Mouse (Mus musculus) CH12.LX (cell line): Measurements from ENCODE around the gene Tirap. TPM values are rescaled to one million over a fixed set of nuclear protein-coding genes. Genes with fewer than 3 reads are reported as not detected.

Experiments
- DNase-seq: peaks from one replicate; pipeline ENCODE4 v3.0.0-alpha.2; 2013; ENCODE audit errors: extremely low read depth
- H3K27ac ChIP-seq: 2 replicates; pipeline ENCODE4 v1.5.1; 2012; ENCODE audit warnings: low read depth, mild to moderate bottlenecking, control low read depth, moderate library complexity; ENCODE audit not compliant: insufficient read depth
- H3K27me3 ChIP-seq: replicated peaks from 2 replicates; pipeline ENCODE3; 2012; ENCODE audit warnings: inconsistent platforms
- H3K36me3 ChIP-seq, 2 experiments: replicated peaks in 1 of 2; 2 replicates each; pipeline versions ENCODE3 to v1.6.1; 2012; ENCODE audit warnings: inconsistent platforms in 1 of 2, low read length in 1 of 2, mild to moderate bottlenecking in 1 of 2, mixed read lengths in 1 of 2, moderate library complexity in 1 of 2; ENCODE audit not compliant: control insufficient read depth in 1 of 2, insufficient read depth in 1 of 2
- H3K4me1 ChIP-seq, 2 experiments: 2 replicates each; pipeline ENCODE4 v1.6.1; 2012; ENCODE audit warnings: inconsistent platforms in 1 of 2, moderate library complexity in 1 of 2; ENCODE audit not compliant: insufficient read depth in 2 of 2, control insufficient read depth in 1 of 2
- H3K4me2 ChIP-seq: 2 replicates; pipeline ENCODE4 v1.6.1; 2012; ENCODE audit warnings: low read depth, mild to moderate bottlenecking, control low read depth; ENCODE audit not compliant: poor library complexity, insufficient read depth, severe bottlenecking
- H3K4me3 ChIP-seq, 3 experiments: fragments of 150-350 bp in 1 of 3; sonication (generic) in 1 of 3; replicated peaks in 1 of 3; 2 replicates each; pipeline versions ENCODE3 to v1.5.1; 2011 to 2012; ENCODE audit warnings: low read depth in 2 of 3, low read length in 2 of 3, mild to moderate bottlenecking in 2 of 3, moderate library complexity in 2 of 3, control low read depth in 1 of 3, improper control_type of control experiment in 1 of 3, inconsistent platforms in 1 of 3, mixed read lengths in 1 of 3; ENCODE audit not compliant: poor library complexity in 1 of 3
- H3K79me2 ChIP-seq: replicated peaks from 2 replicates; pipeline ENCODE4 v1.6.1; 2012; ENCODE audit warnings: mild to moderate bottlenecking, moderate library complexity; ENCODE audit not compliant: control insufficient read depth, poor library complexity, insufficient read depth, severe bottlenecking; ENCODE audit errors: extremely low read depth
- H3K9ac ChIP-seq: 2 replicates; pipeline ENCODE4 v1.6.1; 2012; ENCODE audit warnings: low read depth, mild to moderate bottlenecking, control low read depth, moderate library complexity; ENCODE audit not compliant: insufficient read depth
- H3K9me3 ChIP-seq: replicated peaks from 2 replicates; pipeline ENCODE3; 2012; ENCODE audit warnings: low read length, inconsistent platforms, mixed read lengths
- BHLHE40 ChIP-seq: IDR thresholded peaks from 2 replicates; pipeline ENCODE4 v1.6.1; 2011; ENCODE audit warnings: mild to moderate bottlenecking, low read depth, low read length, improper control_type of control experiment
- CHD1 ChIP-seq: IDR thresholded peaks from 2 replicates; pipeline ENCODE4 v1.6.1; 2012; ENCODE audit warnings: low read depth, low read length, improper control_type of control experiment, inconsistent platforms
- CHD2 ChIP-seq: IDR thresholded peaks from 2 replicates; pipeline ENCODE4 v1.6.1; 2011; ENCODE audit warnings: low read length, improper control_type of control experiment
- CTCF ChIP-seq, 2 experiments: IDR thresholded peaks in 1 of 2; conservative IDR thresholded peaks in 1 of 2; 2 replicates each; pipeline ENCODE4 v1.5.1; 2011 to 2012; ENCODE audit warnings: low read depth in 2 of 2, low read length in 2 of 2, improper control_type of control experiment in 1 of 2, inconsistent platforms in 1 of 2, mild to moderate bottlenecking in 1 of 2, moderate library complexity in 1 of 2
- E2F4 ChIP-seq: IDR thresholded peaks from 2 replicates; pipeline ENCODE4 v1.6.1; 2011; ENCODE audit warnings: low read depth, low read length, improper control_type of control experiment; ENCODE audit not compliant: insufficient replicate concordance
- ELF1 ChIP-seq: IDR thresholded peaks from 2 replicates; pipeline ENCODE4 v1.6.1; 2014; ENCODE audit warnings: low read depth, mild to moderate bottlenecking, inconsistent platforms, low read length, improper control_type of control experiment
- EP300 ChIP-seq: IDR thresholded peaks from 2 replicates; pipeline ENCODE4 v1.6.1; 2011; ENCODE audit warnings: low read length, improper control_type of control experiment
- ETS1 ChIP-seq: conservative IDR thresholded peaks from 2 replicates; pipeline ENCODE4 v1.6.1; 2012; ENCODE audit warnings: low read depth, mild to moderate bottlenecking, inconsistent platforms, low read length, improper control_type of control experiment, moderate library complexity
- GABPA ChIP-seq: IDR thresholded peaks from 2 replicates; pipeline ENCODE4 v1.6.1; 2012; ENCODE audit warnings: low read depth, low read length, improper control_type of control experiment, inconsistent platforms; ENCODE audit not compliant: insufficient replicate concordance
- HCFC1 ChIP-seq: IDR thresholded peaks from 2 replicates; pipeline ENCODE4 v1.6.1; 2012; ENCODE audit warnings: low read depth, mild to moderate bottlenecking, inconsistent platforms, low read length, improper control_type of control experiment
- IRF4 ChIP-seq: IDR thresholded peaks from 2 replicates; pipeline ENCODE4 v1.6.1; 2014; ENCODE audit warnings: low read depth, mild to moderate bottlenecking, inconsistent platforms, low read length, improper control_type of control experiment
- JUN ChIP-seq: IDR thresholded peaks from 2 replicates; pipeline ENCODE4 v1.6.1; 2011; ENCODE audit warnings: low read depth, mild to moderate bottlenecking, low read length, improper control_type of control experiment, moderate library complexity; ENCODE audit not compliant: insufficient read depth
- JUND ChIP-seq: conservative IDR thresholded peaks from 2 replicates; pipeline ENCODE4 v1.6.1; 2011; ENCODE audit warnings: low read depth, low read length, improper control_type of control experiment
- KAT2A ChIP-seq: IDR thresholded peaks from 2 replicates; pipeline ENCODE4 v1.6.1; 2012; ENCODE audit warnings: low read length, improper control_type of control experiment, inconsistent platforms; ENCODE audit not compliant: insufficient replicate concordance
- MAFK ChIP-seq: IDR thresholded peaks from 2 replicates; pipeline ENCODE4 v1.6.1; 2011; ENCODE audit warnings: low read length, improper control_type of control experiment; ENCODE audit not compliant: insufficient replicate concordance
- MAX ChIP-seq: IDR thresholded peaks from 2 replicates; pipeline ENCODE4 v1.6.1; 2011; ENCODE audit warnings: low read length, improper control_type of control experiment
- MAZ ChIP-seq: IDR thresholded peaks from 2 replicates; pipeline ENCODE4 v1.6.1; 2012; ENCODE audit warnings: low read depth, mild to moderate bottlenecking, inconsistent platforms, low read length, improper control_type of control experiment, moderate library complexity
- MEF2A ChIP-seq: IDR thresholded peaks from 2 replicates; pipeline ENCODE4 v1.6.1; 2014; ENCODE audit warnings: low read depth, mild to moderate bottlenecking, inconsistent platforms, low read length, improper control_type of control experiment, borderline replicate concordance
- MXI1 ChIP-seq: IDR thresholded peaks from 2 replicates; pipeline ENCODE4 v1.6.1; 2011; ENCODE audit warnings: mild to moderate bottlenecking, low read depth, low read length, improper control_type of control experiment
- MYC ChIP-seq: IDR thresholded peaks from 2 replicates; pipeline ENCODE4 v1.6.1; 2011; ENCODE audit warnings: low read depth, mild to moderate bottlenecking, improper control_type of control experiment, low read length
- NELFE ChIP-seq: IDR thresholded peaks from 2 replicates; pipeline ENCODE4 v1.6.1; 2011; ENCODE audit warnings: low read depth, low read length, improper control_type of control experiment
- NRF1 ChIP-seq: IDR thresholded peaks from 2 replicates; pipeline ENCODE4 v1.6.1; 2014; ENCODE audit warnings: low read depth, mild to moderate bottlenecking, inconsistent platforms, low read length, improper control_type of control experiment, moderate library complexity
- PAX5 ChIP-seq: IDR thresholded peaks from 2 replicates; pipeline ENCODE4 v1.6.1; 2012; ENCODE audit warnings: low read length, inconsistent platforms, mixed read lengths
- POLR2A ChIP-seq: IDR thresholded peaks from 2 replicates; pipeline ENCODE4 v1.6.1; 2011; ENCODE audit warnings: low read depth, mild to moderate bottlenecking, improper control_type of control experiment, low read length
- POLR2AphosphoS2 ChIP-seq: IDR thresholded peaks from 2 replicates; pipeline ENCODE4 v1.6.1; 2011; ENCODE audit warnings: low read depth, low read length, improper control_type of control experiment
- RAD21 ChIP-seq: IDR thresholded peaks from 2 replicates; pipeline ENCODE4 v1.6.1; 2011; ENCODE audit warnings: low read depth, mild to moderate bottlenecking, low read length, improper control_type of control experiment, moderate library complexity
- RCOR1 ChIP-seq: conservative IDR thresholded peaks from 2 replicates; pipeline ENCODE4 v1.6.1; 2012; ENCODE audit warnings: low read depth, mild to moderate bottlenecking, inconsistent platforms, low read length, improper control_type of control experiment
- SIN3A ChIP-seq: IDR thresholded peaks from 2 replicates; pipeline ENCODE4 v1.6.1; 2012; ENCODE audit warnings: low read length, improper control_type of control experiment, inconsistent platforms
- SMC3 ChIP-seq: IDR thresholded peaks from 2 replicates; pipeline ENCODE4 v1.6.1; 2011; ENCODE audit warnings: low read depth, low read length, improper control_type of control experiment
- TBP ChIP-seq: conservative IDR thresholded peaks from 2 replicates; pipeline ENCODE4 v1.6.1; 2011; ENCODE audit warnings: low read depth, low read length, improper control_type of control experiment
- TCF12 ChIP-seq: IDR thresholded peaks from 2 replicates; pipeline ENCODE4 v1.6.1; 2014; ENCODE audit warnings: low read depth, mild to moderate bottlenecking, inconsistent platforms, low read length, improper control_type of control experiment
- UBTF ChIP-seq: IDR thresholded peaks from 2 replicates; pipeline ENCODE4 v1.6.1; 2012; ENCODE audit warnings: low read depth, mild to moderate bottlenecking, inconsistent platforms, low read length, improper control_type of control experiment, moderate library complexity
- USF1 ChIP-seq: IDR thresholded peaks from 2 replicates; pipeline ENCODE4 v1.6.1; 2014; ENCODE audit warnings: low read depth, mild to moderate bottlenecking, inconsistent platforms, low read length, improper control_type of control experiment
- USF2 ChIP-seq: conservative IDR thresholded peaks from 2 replicates; pipeline ENCODE4 v1.6.1; 2011; ENCODE audit warnings: low read depth, low read length, improper control_type of control experiment
- ZC3H11A ChIP-seq: IDR thresholded peaks from 2 replicates; pipeline ENCODE4 v1.6.1; 2012; ENCODE audit warnings: low read depth, mild to moderate bottlenecking, inconsistent platforms, low read length, improper control_type of control experiment
- ZKSCAN1 ChIP-seq: IDR thresholded peaks from 2 replicates; pipeline ENCODE4 v1.6.1; 2012; ENCODE audit warnings: low read depth, inconsistent platforms, low read length, improper control_type of control experiment, borderline replicate concordance
- ZMIZ1 ChIP-seq: IDR thresholded peaks from 2 replicates; pipeline ENCODE4 v1.6.1; 2012; ENCODE audit warnings: low read depth, mild to moderate bottlenecking, inconsistent platforms, low read length, improper control_type of control experiment
- ZNF384 ChIP-seq: IDR thresholded peaks from 2 replicates; pipeline ENCODE4 v1.6.1; 2012; ENCODE audit warnings: low read depth, low read length, improper control_type of control experiment, inconsistent platforms
- dilution Hi-C: fragments of 300-500 bp; cut with MboI; formaldehyde crosslinking; loops from 2 replicates; pipeline ENCODE4 v1.14.3; 2020; ENCODE audit warnings: low sequenced_read_pairs; ENCODE audit not compliant: extremely low pct_unique_long_range_greater_than_20kb, extremely low pct_ligation_motif_present
- in situ Hi-C: fragments of 300-500 bp; cut with MboI; formaldehyde crosslinking; loops from 3 replicates; pipeline ENCODE4 v1.14.3; 2019; ENCODE audit warnings: low sequenced_read_pairs, low pct_ligation_motif_present, low pct_unique_long_range_greater_than_20kb, mixed read lengths
- polyA plus RNA-seq: library from polyadenylated mRNA; unstranded; fragments of >175 nt; gene quantifications from 2 replicates; pipeline ENCODE4 v1.2.1, GENCODE M21; 2012; ENCODE audit warnings: low read depth; ENCODE audit not compliant: insufficient read length
- total RNA-seq, 2 experiments: library from RNA; depleted of rRNA; stranded (reverse); fragments of 300-350 nt in 1 of 2; fragments of >200 nt in 1 of 2; gene quantifications; 2 replicates each; pipeline ENCODE4 v1.2.3; 2012 to 2014

Gene Tirap
- total and polyA plus RNA-seq, 3 experiments: 10.5 to 18.7 (median 14.2) TPM

GRCm38 (mm10) chr9:35175251-35176123 is 24.6 kb downstream of the Tirap start, which contains the start of gene Dcps:
Gene Dcps (minus strand): TSS chr9:35176061.
- dilution Hi-C loops (no loop called here), in situ Hi-C loops (no loop called here)
- peaks cover 8% of the 10 kb centered on the region for H3K79me2 ChIP-seq
- peak within 1 kb of the TSS; percentile 38 for H3K27ac ChIP-seq
- no peaks in the 10 kb centered on the region for H3K9me3 ChIP-seq
- TF ChIP-seq MYC (peak; percentile 83), SIN3A (peak; percentile 74; the same call in 1 of the 2 replicates), POLR2AphosphoS2 (no peak), ETS1 (0 out of 2 replicates have a peak, but pooled peaks have one; percentile 7), CHD2 (no peak), MAFK (no peak), UBTF (no peak), HCFC1 (peak; percentile 99), ZMIZ1 (peak; percentile 78), RAD21 (no peak), CTCF (conservative IDR thresholded peaks at IDR 0.05 in 1 of 2, IDR thresholded peaks at IDR 0.05 in 1 of 2; ENCODE audit: low read depth in 2 of 2, low read length in 2 of 2) (no peak), TCF12 (peak; percentile 77), SMC3 (no peak), E2F4 (peak; percentile 46; the same call in 1 of the 2 replicates), BHLHE40 (peak; percentile 77), MEF2A (peak; percentile 29; the same call in 1 of the 2 replicates), MAZ (no peak), IRF4 (peak; percentile 36; the same call in 1 of the 2 replicates), ELF1 (peak; percentile 87), USF2 (peak; percentile 36), KAT2A (peak; percentile 99), NRF1 (peak; percentile 83), CHD1 (peak; percentile 93), ZNF384 (no peak), JUN (no peak), MAX (peak; percentile 80), ZKSCAN1 (no peak), EP300 (no peak), MXI1 (peak; percentile 85), ZC3H11A (no peak), NELFE (peak; percentile 48; the same call in 1 of the 2 replicates), GABPA (peak; percentile 85; the same call in 1 of the 2 replicates), POLR2A (peak; percentile 72; the same call in 1 of the 2 replicates), RCOR1 (peak; percentile 70; the same call in 1 of the 2 replicates), USF1 (peak; percentile 33), TBP (peak; percentile 32; the same call in 1 of the 2 replicates), PAX5 (no peak), JUND (no peak)
- H3K4me2 ChIP-seq: peak within 1 kb of the TSS; percentile 82
- peaks cover 6 to 16% of the 10 kb centered on the region in 2 experiments for H3K36me3 ChIP-seq
- DNase-seq: peak; percentile 95
- no peaks in the 10 kb centered on the region for H3K27me3 ChIP-seq
- H3K4me1 ChIP-seq: peaks cover 5 to 26% of the 10 kb centered on the region in 2 experiments; a peak in 3 of 4 replicates
- peak within 1 kb of the TSS; percentile 66 to 84 (median 78) for H3K4me3 ChIP-seq
- H3K9ac ChIP-seq: peak within 1 kb of the TSS; percentile 72
